Mouse (Mus musculus) left cerebral cortex, postnatal 10 days (tissue): ENCODE measurements around the gene Mmp17. TPM values are rescaled to one million over a fixed set of nuclear protein-coding genes. Genes with fewer than 3 reads are reported as not detected.

Experiments
- total RNA-seq, 2 experiments: library from RNA; stranded (reverse); gene quantifications; 2 replicates each; pipeline ENCODE4 v1.2.3; 2021

The Mmp17 gene
- total RNA-seq, 2 experiments from 2014 or later = 62.2 to 62.9 TPM

Other genes starting within 250 kb of the Mmp17 start
- gene Sfswap, start 82.9 kb upstream of the Mmp17 start, total RNA-seq = 100 to 1,000 TPM; 125 to 134 TPM
- 1 to 10 TPM; 8.0 to 8.1 TPM for gene Zfp11, start 85.9 kb downstream of the Mmp17 start, total RNA-seq
- not detected for gene Sept14, start 124.3 kb downstream of the Mmp17 start, total RNA-seq
- 10 to 100 TPM; 75.9 to 90.0 TPM for gene Mrps17, start 131.3 kb downstream of the Mmp17 start, total RNA-seq
- gene Nipsnap2, start 140.9 kb downstream of the Mmp17 start, total RNA-seq = 10 to 100 TPM; 75.6 to 77.0 TPM
- 10 to 100 TPM; 21.9 to 23.6 TPM for gene Psph, start 203.3 kb downstream of the Mmp17 start, total RNA-seq